8 mouse cellular contexts compared by ENCODE assay signal in the genomic region with DNA sequence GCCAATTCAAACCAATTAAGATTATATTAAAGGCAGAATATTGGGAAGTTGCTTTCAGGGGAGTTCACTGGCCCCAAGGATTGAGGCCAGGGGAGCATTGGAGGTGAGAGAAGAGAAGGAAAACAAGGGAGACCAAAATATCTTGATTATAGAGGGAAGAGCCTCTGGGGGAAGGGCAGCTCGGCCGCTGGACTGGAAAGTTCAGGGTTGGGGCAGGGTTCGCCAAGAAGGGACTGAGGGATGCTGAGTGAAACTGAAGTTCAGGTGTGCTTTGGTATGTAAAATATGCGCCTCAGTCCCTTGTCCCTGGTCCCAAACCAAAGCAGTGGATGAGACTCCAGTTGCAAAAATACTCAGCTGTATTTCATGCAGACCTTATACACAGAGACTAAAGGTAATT. TPM values are rescaled to one million over a fixed set of nuclear protein-coding genes. Genes with fewer than 3 reads are reported as not detected.
A peak's percentile ranks its signal among the peaks of the same experiment; 100 is the strongest.
DNase-seq lines count a peak whose midpoint lies in the region; ATAC-seq and TF ChIP-seq lines count a peak whose summit lies in the region.

No protein-coding gene starts in this region.

- H3K9ac ChIP-seq in forebrain, embryonic 15.5 days (replicated peaks): peak overlapping the region; percentile 75; the same call in 1 of the 2 replicates
- peak overlapping the region; percentile 72 for H3K9ac ChIP-seq in neural tube, embryonic 13.5 days

- H3K27ac ChIP-seq in layer of hippocampus, adult 2 months: no peak overlapping the region
- no peak overlapping the region for H3K27ac ChIP-seq in forebrain, embryonic 15.5 days (replicated peaks)
- H3K27ac ChIP-seq in neural tube, embryonic 13.5 days (replicated peaks): no peak overlapping the region

- no peak for DNase-seq in layer of hippocampus, adult 2 months (ENCODE audit: low spot score in 2 of 2)
- DNase-seq in layer of hippocampus, adult 9-11 months: no peak
- DNase-seq in kidney, postnatal 10 days: peak; percentile 31
- DNase-seq in spleen, postnatal 36 days (ENCODE audit: low spot score in 2 of 2): no peak
- no peak for DNase-seq in left cerebral cortex, postnatal 14 days (ENCODE audit: low spot score in 2 of 2)

- no peak for ATAC-seq in forebrain, embryonic 15.5 days (replicated peaks)
- ATAC-seq in neural tube, embryonic 13.5 days (ENCODE audit: low read depth): no peak
- no peak for ATAC-seq in granulocyte monocyte progenitor cell, adult 5-6 weeks (replicated peaks; ENCODE audit: poor library complexity, severe bottlenecking)

- TF ChIP-seq CTCF in layer of hippocampus, adult 2 months (conservative IDR thresholded peaks at IDR 0.05): no peak

- peak overlapping the region; percentile 94 for H3K4me3 ChIP-seq in layer of hippocampus, adult 2 months
- peak overlapping the region; percentile 82 for H3K4me3 ChIP-seq in forebrain, embryonic 15.5 days
- H3K4me3 ChIP-seq in neural tube, embryonic 13.5 days: peak overlapping the region; percentile 57; the same call in 1 of the 2 replicates

- peak overlapping the region; percentile 74 for H3K4me2 ChIP-seq in forebrain, embryonic 15.5 days (replicated peaks)
- peak overlapping the region; percentile 77 for H3K4me2 ChIP-seq in neural tube, embryonic 13.5 days

- H3K27me3 ChIP-seq in forebrain, embryonic 15.5 days: no peaks in the 10 kb centered on the region
- H3K27me3 ChIP-seq in neural tube, embryonic 13.5 days: no peaks in the 10 kb centered on the region

- WGBS in forebrain, embryonic 15.5 days: 49% methylated on average over 4 of the region's 4 CpGs
- WGBS in neural tube, embryonic 13.5 days: 66% methylated on average over 4 of the region's 4 CpGs

- H3K4me1 ChIP-seq in forebrain, embryonic 15.5 days: peaks cover 12% of the 10 kb centered on the region
- H3K4me1 ChIP-seq in neural tube, embryonic 13.5 days (replicated peaks): peaks cover 12% of the 10 kb centered on the region

- H3K9me3 ChIP-seq in forebrain, embryonic 15.5 days: no peaks in the 10 kb centered on the region
- H3K9me3 ChIP-seq in neural tube, embryonic 13.5 days: no peaks in the 10 kb centered on the region

- H3K36me3 ChIP-seq in forebrain, embryonic 15.5 days: no peaks in the 10 kb centered on the region
- H3K36me3 ChIP-seq in neural tube, embryonic 13.5 days: no peaks in the 10 kb centered on the region

- intact Hi-C loops in left cerebral cortex, postnatal 14 days (cut with DNase I): no loop called here

RNA-seq across cellular contexts. Expression of a gene that starts 0.9 kb away (rescaled TPM):
- total RNA-seq in layer of hippocampus, adult 2 months (2021): 10 to 100 TPM; 28.3 to 30.3 TPM
- polyA plus RNA-seq in forebrain, embryonic 15.5 days (2015; fragmentation: Nextera tagmentation; extraction: Ambion mirVana): 20.5 and 24.6 TPM in 2 replicates
- polyA plus RNA-seq in neural tube, embryonic 13.5 days (2015; fragmentation: Nextera tagmentation; extraction: Ambion mirVana): 13.3 and 15.9 TPM in 2 replicates
- total RNA-seq in granulocyte monocyte progenitor cell, adult 5-6 weeks (2014; fragmentation: Nextera tagmentation): 21.0 and 23.5 TPM in 2 replicates
- 23.3 and 31.4 TPM in 2 replicates for total RNA-seq in granulocyte monocyte progenitor cell, adult 5-6 weeks (2017)
- 10 to 100 TPM; 32.2 to 41.3 TPM for total RNA-seq in left cerebral cortex, postnatal 14 days (2021)
